Mouse (Mus musculus) C2C12 (cell line): Measurements from ENCODE around the gene Cep350. TPM values are rescaled to one million over a fixed set of nuclear protein-coding genes. Genes with fewer than 3 reads are reported as not detected.

Experiments used
- H3K27me3 ChIP-seq: one replicate; pipeline ENCODE4 v1.6.1; 2011; ENCODE audit not compliant: control insufficient read depth, insufficient read depth, insufficient read length
- H3K36me3 ChIP-seq: one replicate; pipeline ENCODE4 v1.6.1; 2011; ENCODE audit not compliant: control insufficient read depth, insufficient read depth
- H3K4me3 ChIP-seq: one replicate; pipeline ENCODE4 v1.5.1; 2011; ENCODE audit warnings: mild to moderate bottlenecking, control low read depth; ENCODE audit not compliant: poor library complexity, insufficient read depth, severe bottlenecking
- H3K79me2 ChIP-seq: one replicate; pipeline ENCODE4 v1.6.1; 2011; ENCODE audit not compliant: control insufficient read depth, insufficient read depth
- H3K79me3 ChIP-seq: one replicate; pipeline ENCODE4 v1.6.1; 2011; ENCODE audit warnings: low read depth, control low read depth
- H3ac ChIP-seq: one replicate; pipeline ENCODE3; 2011; ENCODE audit warnings: low read depth; ENCODE audit not compliant: control insufficient read depth, insufficient read length
- CEBPB ChIP-seq: IDR thresholded peaks from one replicate; pipeline ENCODE4 v1.6.1; 2011; ENCODE audit warnings: low read depth, mild to moderate bottlenecking, control low read depth, moderate library complexity
- CTCF ChIP-seq: IDR thresholded peaks from one replicate; pipeline ENCODE4 v1.5.1; 2011; ENCODE audit not compliant: control insufficient read depth, insufficient read depth, insufficient read length
- FOSL1 ChIP-seq: IDR thresholded peaks from one replicate; pipeline ENCODE4 v1.8.0; 2011; ENCODE audit warnings: mild to moderate bottlenecking, low read length; ENCODE audit not compliant: poor library complexity, insufficient read depth, severe bottlenecking
- MAX ChIP-seq: IDR thresholded peaks from one replicate; pipeline ENCODE4 v1.6.1; 2011; ENCODE audit warnings: mild to moderate bottlenecking, control low read depth
- MYOD1 ChIP-seq: IDR thresholded peaks from one replicate; pipeline ENCODE4 v1.6.1; 2011; ENCODE audit warnings: low read depth; ENCODE audit not compliant: control insufficient read depth, insufficient read length
- MYOG ChIP-seq: IDR thresholded peaks from one replicate; pipeline ENCODE4 v1.6.1; 2011; ENCODE audit not compliant: control insufficient read depth, insufficient read length; ENCODE audit errors: extremely low read depth
- USF1 ChIP-seq: IDR thresholded peaks from one replicate; pipeline ENCODE4 v1.6.1; 2011; ENCODE audit warnings: low read depth, mild to moderate bottlenecking, control low read depth, moderate library complexity
- long read RNA-seq, 2 experiments: library from polyadenylated mRNA; unstranded; transcript quantifications; one replicate each; pipeline ENCODE4 v2.0.0; 2019 to 2020
- polyA plus RNA-seq: library from polyadenylated mRNA; unstranded; fragments of >200 nt; fragmentation: generic; extraction: Trizol; gene quantifications from one replicate; pipeline ENCODE4 v1.2.1, GENCODE M21; 2012; ENCODE audit warnings: missing spikeins

Gene Cep350
- 2.0 TPM for polyA plus RNA-seq
- long read RNA-seq, experiment 1, result 0 reads
- long read RNA-seq, experiment 2, partial matches to known transcripts, result 2 of 3 reads
- long read RNA-seq, experiment 2, other reads (novel, unspliced or antisense), result 1 of 3 reads

- Histone ChIP-seq H3K27me3 (no peaks in the 10 kb centered on the region), H3K4me3 (peak within 1 kb of the TSS; percentile 84), H3K36me3 (no peaks in the 10 kb centered on the region), H3K79me2 (peaks cover 46% of the 10 kb centered on the region), H3K79me3 (peaks cover 24% of the 10 kb centered on the region), H3ac (peak within 1 kb of the TSS; percentile 99)
- TF ChIP-seq FOSL1, result no peak
- TF ChIP-seq CEBPB, result no peak
- no peak for TF ChIP-seq USF1
- no peak for TF ChIP-seq MYOG
- TF ChIP-seq MAX, result no peak
- no peak for TF ChIP-seq MYOD1
- TF ChIP-seq CTCF, result no peak
Observed at GRCm38 (mm10) chr1:155973068-155973718, at the start of gene Cep350. Gene Cep350, minus strand, starts transcription at chr1:155973255.

GRCm38 (mm10) chr1:156020402-156020801, 47.3 kb upstream of the Cep350 start:
- Histone ChIP-seq H3ac (no peak overlapping the region), H3K79me2 (no peaks in the 10 kb centered on the region), H3K79me3 (no peaks in the 10 kb centered on the region), H3K36me3 (peaks cover 56% of the 10 kb centered on the region), H3K4me3 (no peak overlapping the region), H3K27me3 (no peaks in the 10 kb centered on the region)
- TF ChIP-seq MYOD1, result no peak
- TF ChIP-seq USF1, result no peak
- no peak for TF ChIP-seq FOSL1
- TF ChIP-seq CTCF, result no peak
- no peak for TF ChIP-seq MAX
- TF ChIP-seq CEBPB, result no peak
- TF ChIP-seq MYOG, result no peak

GRCm38 (mm10) chr1:156019800-156020199, 46.7 kb upstream of the Cep350 start:
- Histone ChIP-seq H3K4me3 (no peak overlapping the region), H3K79me3 (no peaks in the 10 kb centered on the region), H3ac (no peak overlapping the region), H3K79me2 (no peaks in the 10 kb centered on the region), H3K27me3 (no peaks in the 10 kb centered on the region), H3K36me3 (peaks cover 58% of the 10 kb centered on the region)
- no peak for TF ChIP-seq CTCF
- no peak for TF ChIP-seq MAX
- TF ChIP-seq MYOG, result no peak
- TF ChIP-seq FOSL1, result no peak
- TF ChIP-seq MYOD1, result no peak
- TF ChIP-seq USF1, result no peak
- TF ChIP-seq CEBPB, result no peak

GRCm38 (mm10) chr1:156009003-156009402, 35.9 kb upstream of the Cep350 start:
- Histone ChIP-seq H3K27me3 (no peaks in the 10 kb centered on the region), H3K4me3 (no peak overlapping the region), H3K79me3 (no peaks in the 10 kb centered on the region), H3ac (no peak overlapping the region), H3K36me3 (peaks cover 44% of the 10 kb centered on the region), H3K79me2 (no peaks in the 10 kb centered on the region)
- TF ChIP-seq USF1 (no peak), CEBPB (no peak)

- H3K36me3 ChIP-seq, result peaks cover 26% of the 10 kb centered on the region
- no peak overlapping the region for H3ac ChIP-seq
- H3K27me3 ChIP-seq, result no peaks in the 10 kb centered on the region
- no peak for TF ChIP-seq USF1
- TF ChIP-seq CEBPB, result no peak
- no peak for TF ChIP-seq FOSL1
- no peak for TF ChIP-seq MYOG
- TF ChIP-seq MYOD1, result no peak
- TF ChIP-seq CTCF, result no peak
- TF ChIP-seq MAX, result no peak
- H3K79me2 ChIP-seq, result no peaks in the 10 kb centered on the region
- no peak overlapping the region for H3K4me3 ChIP-seq
- no peaks in the 10 kb centered on the region for H3K79me3 ChIP-seq
Observed at GRCm38 (mm10) chr1:156005906-156006305, 32.9 kb upstream of the Cep350 start.
